Mouse (Mus musculus) fibroblast of lung, adult 2 months (primary cell): ENCODE measurements around the gene Olfr224.
"Not testable (repeated sequence)": the region's sequence is repeated elsewhere in the genome, so short reads cannot be mapped to it uniquely, and the experiment has no call there.

Experiments
- DNase-seq: peaks from one replicate; pipeline ENCODE4 v3.0.0-alpha.2; 2011; ENCODE audit warnings: low read depth

The Olfr224 gene

GRCm38 (mm10) chr11:58518916-58519315 lies 51.4 kb downstream of the Olfr224 start:
- not testable (repeated sequence) for DNase-seq
